Mouse (Mus musculus) common myeloid progenitor, adult 5-6 weeks (primary cell): Measurements from ENCODE around the gene Fitm2. TPM values are rescaled to one million over a fixed set of nuclear protein-coding genes. Genes with fewer than 3 reads are reported as not detected.

Source experiments
- ATAC-seq: replicated peaks from 2 replicates; pipeline ENCODE4 v1.8.0; 2016; ENCODE audit warnings: low read depth, mild to moderate bottlenecking, moderate TSS enrichment, inconsistent platforms; ENCODE audit not compliant: poor library complexity, severe bottlenecking
- total RNA-seq: library from RNA; stranded (forward); fragments of 200-1000, 187-1606 nt; gene quantifications from 2 replicates; pipeline ENCODE4 v1.2.3, GENCODE M21; 2017

Fitm2 gene
- total RNA-seq = 3.9 and 5.2 TPM in 2 replicates

- peak; percentile 97 for ATAC-seq
These were observed at the start of gene Fitm2 for GRCm38 (mm10) chr2:163472466-163472851. Fitm2 (minus strand) TSS chr2:163472629.

- no peak for ATAC-seq
These were observed 34.0 kb upstream of the Fitm2 start, which contains the start of gene Hnf4a for GRCm38 (mm10) chr2:163506300-163507004. Hnf4a (plus strand) TSS chr2:163506808.

- no peak for ATAC-seq
These were observed 30.8 kb upstream of the Fitm2 start for GRCm38 (mm10) chr2:163503191-163503590.

- ATAC-seq = no peak
These were observed 29.8 kb upstream of the Fitm2 start for GRCm38 (mm10) chr2:163502219-163502618.

- no peak for ATAC-seq
These were observed 22.0 kb upstream of the Fitm2 start for GRCm38 (mm10) chr2:163494456-163494855.

GRCm38 (mm10) chr2:163493976-163494375, 21.5 kb upstream of the Fitm2 start:
- ATAC-seq = no peak

- ATAC-seq = no peak
These were observed 20.6 kb upstream of the Fitm2 start for GRCm38 (mm10) chr2:163493031-163493430.

GRCm38 (mm10) chr2:163492018-163492417, 19.6 kb upstream of the Fitm2 start, which contains the start of gene R3hdml:
R3hdml (plus strand) TSS chr2:163492318.
- ATAC-seq = no peak

- ATAC-seq = no peak
These were observed 18.9 kb upstream of the Fitm2 start for GRCm38 (mm10) chr2:163491351-163491750.

- no peak for ATAC-seq
These were observed 18.2 kb upstream of the Fitm2 start for GRCm38 (mm10) chr2:163490656-163491055.

GRCm38 (mm10) chr2:163489725-163490291, 17.4 kb upstream of the Fitm2 start:
- no peak for ATAC-seq

GRCm38 (mm10) chr2:163487360-163487759, 14.9 kb upstream of the Fitm2 start:
- no peak for ATAC-seq

GRCm38 (mm10) chr2:163481539-163482029, 9.2 kb upstream of the Fitm2 start:
- peak; percentile 25; the same call in 1 of the 2 replicates for ATAC-seq

GRCm38 (mm10) chr2:163480191-163480825, 7.9 kb upstream of the Fitm2 start:
- 0 out of 2 replicates have a peak, but pooled peaks have one; percentile 69 for ATAC-seq

- ATAC-seq = peak; percentile 53
These were observed 541 bp downstream of the Fitm2 start for GRCm38 (mm10) chr2:163471710-163472465.

- ATAC-seq = no peak
These were observed 1.3 kb downstream of the Fitm2 start for GRCm38 (mm10) chr2:163471136-163471535.

GRCm38 (mm10) chr2:163469711-163470110, 2.7 kb downstream of the Fitm2 start:
- ATAC-seq = no peak

GRCm38 (mm10) chr2:163468866-163469265, 3.6 kb downstream of the Fitm2 start:
- no peak for ATAC-seq

- ATAC-seq = no peak
These were observed 4.8 kb downstream of the Fitm2 start for GRCm38 (mm10) chr2:163467585-163467984.

- no peak for ATAC-seq
These were observed 5.7 kb downstream of the Fitm2 start for GRCm38 (mm10) chr2:163466771-163467170.
